Mouse (Mus musculus): ENCODE data around the gene Magea6.
"Not testable (repeated sequence)": the region's sequence is repeated elsewhere in the genome, so short reads cannot be mapped to it uniquely, and the experiment has no call there.

Magea6 gene

DNA sequence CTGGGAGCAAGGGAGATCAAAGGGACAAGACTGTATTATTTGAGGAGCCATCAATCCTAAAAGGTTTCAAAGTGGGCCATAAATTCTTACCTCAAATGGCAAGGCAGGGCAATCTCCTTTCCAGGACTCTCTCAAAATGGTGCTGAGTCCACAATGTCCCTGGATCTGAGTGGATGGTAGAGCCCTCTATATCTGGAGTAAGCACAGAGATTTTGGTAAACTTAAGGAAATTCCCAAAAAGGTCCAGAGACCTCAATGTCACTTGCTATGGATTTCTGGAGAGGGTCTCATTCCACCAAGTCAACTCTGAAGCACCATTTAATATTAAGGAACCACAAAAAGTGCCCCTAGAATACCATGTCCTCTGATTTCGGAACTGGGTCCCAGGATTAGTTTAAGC lies at the start of gene Magea6:
Gene Magea6 (minus strand): TSS at position 101 of the 400 bp plus-strand sequence.
- not testable (repeated sequence) for DNase-seq (ENCODE audit: low read depth, low spot score)

DNA sequence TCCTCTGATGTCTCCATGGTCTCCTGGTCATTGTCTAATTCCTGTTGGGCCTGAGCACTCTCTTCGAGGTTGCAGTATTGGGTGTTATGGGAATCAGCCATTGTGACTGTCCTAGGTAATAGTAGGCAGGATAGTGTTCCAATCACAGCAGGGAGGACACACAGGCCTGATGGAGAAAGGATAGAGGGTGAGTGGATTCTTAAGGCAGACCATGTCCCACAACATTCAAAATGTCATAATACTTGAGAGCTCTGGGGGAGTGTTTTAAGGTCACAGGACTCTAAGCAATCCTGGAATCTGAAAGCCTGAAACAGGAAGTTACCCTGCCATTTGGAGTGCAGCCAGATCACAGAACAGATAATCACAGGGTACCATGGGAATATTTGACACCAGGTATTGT lies 13.6 kb upstream of the Magea6 start, which contains the start of gene Magea3:
Gene Magea3 (minus strand): TSS at position 101 of the 400 bp plus-strand sequence.
- DNase-seq (ENCODE audit: low read depth, low spot score) = not testable (repeated sequence)

DNA sequence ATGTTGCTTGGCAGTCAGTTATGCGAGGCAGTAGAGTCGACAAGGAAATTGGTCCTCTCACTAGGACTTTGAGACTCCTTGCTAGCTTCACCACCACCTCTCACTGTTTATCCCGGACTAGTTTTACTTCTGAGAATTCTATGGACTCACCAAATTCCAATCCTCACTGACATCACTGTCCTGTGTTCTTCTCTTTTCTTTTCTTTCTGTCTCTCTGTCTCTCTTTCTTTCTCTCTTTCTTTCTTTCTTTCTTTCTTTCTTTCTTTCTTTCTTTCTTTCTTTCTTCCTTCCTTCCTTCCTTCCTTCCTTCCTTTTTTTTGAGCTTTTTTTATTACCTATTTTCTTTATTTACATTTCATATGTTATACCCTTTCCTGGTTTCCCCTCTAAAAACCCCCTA lies 45.6 kb downstream of the Magea6 start, which contains the start of gene Cldn34b1:
Gene Cldn34b1 (minus strand): TSS at position 101 of the 400 bp plus-strand sequence.
- not testable (repeated sequence) for DNase-seq (ENCODE audit: low read depth, low spot score)

Measured in 3T3-L1 (cell line).